Mouse (Mus musculus) midbrain, embryonic 12.5 days (tissue): Measurements from ENCODE around the gene Sirpa. TPM values are rescaled to one million over a fixed set of nuclear protein-coding genes. Genes with fewer than 3 reads are reported as not detected.

ENCODE experiments used
- ATAC-seq: fragments of 200-750 bp; cut with Nextera tagmentation; 2 replicates; pipeline ENCODE4 v1.8.0; 2017; ENCODE audit warnings: low read depth, moderate TSS enrichment, moderate library complexity; ENCODE audit not compliant: low FRiP score
- H3K27ac ChIP-seq: fragments of 300-500 bp; sonication (generic); replicated peaks from 2 replicates; pipeline ENCODE4 v1.5.1; 2016; ENCODE audit warnings: mild to moderate bottlenecking
- H3K27me3 ChIP-seq: fragments of 300-500 bp; sonication (generic); 2 replicates; pipeline ENCODE4 v1.6.1; 2016; ENCODE audit warnings: mild to moderate bottlenecking
- H3K36me3 ChIP-seq: fragments of 300-500 bp; sonication (generic); 2 replicates; pipeline ENCODE4 v1.6.1; 2016
- H3K4me1 ChIP-seq: fragments of 300-500 bp; sonication (generic); 2 replicates; pipeline ENCODE4 v1.6.1; 2016
- H3K4me2 ChIP-seq: fragments of 300-500 bp; sonication (generic); replicated peaks from 2 replicates; pipeline ENCODE4 v1.6.1; 2016; ENCODE audit warnings: mild to moderate bottlenecking, moderate library complexity
- H3K4me3 ChIP-seq: fragments of 300-500 bp; sonication (generic); 2 replicates; pipeline ENCODE4 v1.5.1; 2016; ENCODE audit warnings: mild to moderate bottlenecking
- H3K9ac ChIP-seq: fragments of 300-500 bp; sonication (generic); replicated peaks from 2 replicates; pipeline ENCODE4 v1.6.1; 2016; ENCODE audit warnings: mild to moderate bottlenecking, moderate library complexity
- H3K9me3 ChIP-seq: fragments of 300-500 bp; sonication (generic); 2 replicates; pipeline ENCODE4 v1.6.1; 2016; ENCODE audit warnings: mild to moderate bottlenecking
- WGBS: fragments of 180-500 bp; shearing (Covaris S2); methylation state at CpG from one replicate; pipeline ENCODE4 v1.1.7; 2016; 5-methylcytosine and 5-hydroxymethylcytosine counted together
- polyA plus RNA-seq: library from polyadenylated mRNA; unstranded; fragments of >200 nt; fragmentation: Nextera tagmentation; extraction: Ambion mirVana; gene quantifications from 2 replicates; pipeline ENCODE4 v1.2.1, GENCODE M21; 2016

Gene Sirpa
- polyA plus RNA-seq, 1 experiment from 2014 or later, result 21.6 TPM

DNA sequence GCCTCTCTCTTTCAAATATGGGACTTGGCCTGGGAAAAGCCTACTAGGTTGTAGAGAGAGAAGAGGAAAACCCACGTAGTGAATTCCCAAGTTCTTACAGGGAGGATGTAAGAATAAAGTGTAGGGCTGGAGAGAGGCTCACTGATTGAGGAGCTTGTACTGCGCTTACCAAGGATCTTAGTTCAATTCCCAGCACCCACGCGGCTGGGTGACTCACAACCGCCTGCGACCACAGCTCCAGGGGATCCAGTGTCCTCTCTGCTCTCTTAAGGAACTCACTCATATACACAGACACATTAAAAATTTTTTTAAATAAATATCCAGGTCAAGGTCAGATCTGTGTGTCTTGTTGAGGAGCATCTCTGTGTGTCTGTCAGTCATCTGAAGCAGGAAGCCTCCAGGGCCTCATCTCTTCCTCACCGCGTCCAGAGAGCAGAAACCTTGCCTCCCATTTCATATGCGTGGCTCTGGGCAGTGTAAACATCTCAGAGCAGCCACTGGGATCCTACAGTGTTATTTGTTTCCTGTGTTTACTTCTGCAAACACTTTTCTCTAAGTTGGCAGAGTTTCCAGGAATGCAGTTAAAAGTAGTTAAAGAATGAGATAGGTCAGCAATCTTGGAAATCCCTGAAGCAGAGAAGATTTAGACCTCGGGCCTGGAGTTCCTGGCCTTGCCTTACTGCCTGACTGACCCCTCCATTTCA is 22.0 kb downstream of the Sirpa start:
- 0 out of 2 replicates have a peak, but pooled peaks cover 6% of the 10 kb centered on the region for H3K36me3 ChIP-seq
- no peak overlapping the region for H3K27ac ChIP-seq
- no peak overlapping the region for H3K9ac ChIP-seq
- no peaks in the 10 kb centered on the region for H3K4me1 ChIP-seq
- H3K27me3 ChIP-seq, result no peaks in the 10 kb centered on the region
- ATAC-seq, result no peak
- WGBS, result 95% methylated on average over 10 of the region's 10 CpGs
- H3K4me2 ChIP-seq, result no peak overlapping the region
- no peak overlapping the region for H3K4me3 ChIP-seq
- no peaks in the 10 kb centered on the region for H3K9me3 ChIP-seq

DNA sequence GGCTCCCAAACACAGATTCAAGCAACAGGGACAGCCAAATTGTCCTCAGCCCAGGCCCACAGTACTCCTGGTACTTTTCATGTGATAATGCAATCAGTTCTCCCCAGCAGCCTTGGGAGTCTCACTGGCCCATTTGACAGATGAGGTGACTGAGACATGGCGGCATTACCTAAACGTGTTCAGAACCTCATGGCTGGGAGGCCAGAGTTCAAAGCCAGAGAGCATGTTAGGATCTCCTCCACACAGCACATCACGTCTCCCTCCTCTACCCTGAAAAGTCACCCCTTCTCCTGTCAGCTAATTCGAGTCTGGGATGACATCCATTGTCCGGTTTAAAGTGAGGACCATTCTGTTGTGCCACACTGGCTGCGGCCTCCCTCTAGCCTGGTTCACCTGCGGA is 27.5 kb downstream of the Sirpa start:
- Histone ChIP-seq H3K27me3 (no peaks in the 10 kb centered on the region), H3K9ac (no peak overlapping the region), H3K4me2 (no peak overlapping the region), H3K4me3 (no peak overlapping the region), H3K4me1 (peaks cover 10% of the 10 kb centered on the region), H3K36me3 (no peaks in the 10 kb centered on the region), H3K9me3 (no peaks in the 10 kb centered on the region), H3K27ac (no peak overlapping the region)
- ATAC-seq, result no peak
- 85% methylated on average over 7 of the region's 7 CpGs for WGBS

DNA sequence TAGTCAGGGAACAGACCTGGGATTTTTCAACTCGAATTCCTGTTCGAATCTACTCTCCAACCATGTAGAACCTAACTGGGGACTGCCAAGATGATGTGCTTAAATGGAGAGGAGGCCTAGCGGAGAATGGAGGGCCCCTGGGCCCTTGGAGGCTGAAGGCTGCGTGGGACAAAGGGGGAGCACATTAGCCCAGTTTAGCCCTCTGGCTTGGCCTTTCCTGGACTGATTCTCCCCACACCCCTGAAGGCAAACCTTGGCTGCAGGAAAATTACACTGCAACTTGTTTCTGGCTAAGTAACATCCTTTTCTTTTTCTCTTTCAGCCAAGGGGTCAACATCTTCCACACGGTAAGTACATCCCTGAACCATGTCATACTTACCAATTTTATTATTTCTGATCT is 28.2 kb downstream of the Sirpa start:
- Histone ChIP-seq H3K4me3 (no peak overlapping the region), H3K36me3 (no peaks in the 10 kb centered on the region), H3K4me2 (no peak overlapping the region), H3K27me3 (no peaks in the 10 kb centered on the region), H3K9me3 (no peaks in the 10 kb centered on the region), H3K27ac (no peak overlapping the region), H3K4me1 (peaks cover 10% of the 10 kb centered on the region), H3K9ac (no peak overlapping the region)
- 91% methylated on average over 5 of the region's 5 CpGs for WGBS
- ATAC-seq, result no peak

DNA sequence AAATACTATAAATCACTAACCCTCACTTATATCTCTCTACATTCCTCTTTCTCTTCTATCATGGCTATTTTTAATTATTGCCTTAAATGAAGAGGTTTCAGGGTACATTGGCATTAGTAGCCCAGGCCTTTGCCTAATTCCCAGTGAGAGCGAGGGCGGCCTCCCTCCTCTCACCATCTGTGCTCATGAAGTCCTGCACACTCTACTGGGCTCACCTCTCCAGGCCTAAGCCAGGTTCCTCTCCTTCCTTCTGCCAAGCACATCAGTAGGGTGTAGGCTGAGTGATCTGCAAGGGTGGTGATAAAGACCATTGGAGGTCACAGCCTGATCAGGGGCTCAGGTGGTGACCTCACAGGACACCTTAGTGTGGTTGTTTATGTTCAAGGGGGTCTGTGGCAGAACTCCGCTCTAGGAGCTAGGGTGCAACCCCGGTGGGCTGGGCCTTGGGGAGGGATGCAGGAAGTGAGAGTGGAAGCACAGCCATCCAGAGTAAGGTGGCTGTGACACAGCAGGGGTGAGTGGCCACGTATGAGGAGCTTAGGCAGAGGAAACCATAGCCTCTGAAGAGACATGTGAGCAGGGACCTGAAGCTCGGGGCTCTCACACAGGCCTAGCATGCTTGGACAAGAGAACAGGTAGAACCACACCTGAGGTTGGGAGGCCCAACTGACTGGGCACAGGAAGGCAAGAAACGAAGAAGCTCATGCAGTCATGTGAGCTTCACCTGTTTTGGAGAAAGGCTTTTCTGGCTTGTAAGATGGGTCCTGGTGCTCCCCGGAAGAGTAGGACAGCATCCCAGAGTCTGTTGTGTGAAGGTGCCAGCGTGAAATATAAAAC is 29.2 kb downstream of the Sirpa start:
- no peak overlapping the region for H3K9ac ChIP-seq
- no peak for ATAC-seq

DNA sequence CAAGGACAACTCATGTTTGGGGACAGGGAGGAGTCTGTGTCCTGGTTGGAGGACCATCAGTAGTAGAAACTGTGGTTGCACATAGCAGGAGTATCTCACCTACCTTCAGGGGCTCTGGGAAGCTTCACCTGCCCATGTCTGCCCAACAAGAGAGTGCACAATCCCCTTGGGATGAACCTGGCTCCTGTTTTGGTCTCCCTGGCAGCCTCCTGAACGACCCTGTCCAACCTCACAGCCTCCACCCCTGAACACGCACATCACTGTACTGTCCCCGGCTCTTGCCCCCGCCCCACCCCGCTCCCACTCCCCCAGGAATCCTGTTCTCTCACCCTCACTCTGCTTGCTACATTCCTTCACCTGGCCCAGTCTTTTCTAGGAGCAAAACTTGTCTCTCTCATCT is 30.3 kb downstream of the Sirpa start:
- 91% methylated on average over 5 of the region's 5 CpGs for WGBS
- H3K4me3 ChIP-seq, result no peak overlapping the region
- no peak overlapping the region for H3K27ac ChIP-seq
- no peak overlapping the region for H3K4me2 ChIP-seq
- H3K27me3 ChIP-seq, result no peaks in the 10 kb centered on the region
- H3K4me1 ChIP-seq, result peaks cover 10% of the 10 kb centered on the region
- H3K9ac ChIP-seq, result no peak overlapping the region
- no peaks in the 10 kb centered on the region for H3K36me3 ChIP-seq
- H3K9me3 ChIP-seq, result no peaks in the 10 kb centered on the region
- ATAC-seq, result no peak

More for the DNA sequence above, 29.2 kb downstream of the Sirpa start:
- H3K27me3 ChIP-seq, result no peaks in the 10 kb centered on the region
- no peak overlapping the region for H3K4me2 ChIP-seq
- no peaks in the 10 kb centered on the region for H3K36me3 ChIP-seq
- H3K27ac ChIP-seq, result no peak overlapping the region
- no peak overlapping the region for H3K4me3 ChIP-seq
- WGBS, result 92% methylated on average over 9 of the region's 9 CpGs
- H3K4me1 ChIP-seq, result peaks cover 10% of the 10 kb centered on the region
- no peaks in the 10 kb centered on the region for H3K9me3 ChIP-seq

DNA sequence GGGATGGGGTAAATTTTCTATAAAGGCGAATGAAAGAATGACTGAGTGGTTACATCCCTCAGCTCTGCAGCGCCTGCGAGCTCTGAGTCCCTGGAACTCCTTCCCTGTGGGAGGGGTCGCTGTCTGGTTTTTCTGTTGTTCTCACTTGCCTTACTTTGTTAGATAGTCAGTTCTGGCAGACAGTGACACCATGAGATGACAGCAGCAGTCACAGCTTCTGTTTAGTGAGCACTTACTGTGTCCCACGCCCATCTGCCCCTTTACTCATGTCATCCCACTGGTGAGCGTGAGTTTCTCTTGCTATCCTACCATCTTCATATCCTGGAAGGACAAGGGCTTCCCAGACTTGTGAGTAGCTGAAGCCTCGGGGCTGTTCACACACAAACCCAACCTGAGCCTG is 31.1 kb downstream of the Sirpa start:
- Histone ChIP-seq H3K4me1 (peaks cover 10% of the 10 kb centered on the region), H3K27me3 (no peaks in the 10 kb centered on the region), H3K27ac (no peak overlapping the region), H3K4me3 (no peak overlapping the region), H3K4me2 (no peak overlapping the region), H3K36me3 (no peaks in the 10 kb centered on the region), H3K9me3 (no peaks in the 10 kb centered on the region), H3K9ac (no peak overlapping the region)
- 82% methylated on average over 7 of the region's 7 CpGs for WGBS
- ATAC-seq, result no peak

DNA sequence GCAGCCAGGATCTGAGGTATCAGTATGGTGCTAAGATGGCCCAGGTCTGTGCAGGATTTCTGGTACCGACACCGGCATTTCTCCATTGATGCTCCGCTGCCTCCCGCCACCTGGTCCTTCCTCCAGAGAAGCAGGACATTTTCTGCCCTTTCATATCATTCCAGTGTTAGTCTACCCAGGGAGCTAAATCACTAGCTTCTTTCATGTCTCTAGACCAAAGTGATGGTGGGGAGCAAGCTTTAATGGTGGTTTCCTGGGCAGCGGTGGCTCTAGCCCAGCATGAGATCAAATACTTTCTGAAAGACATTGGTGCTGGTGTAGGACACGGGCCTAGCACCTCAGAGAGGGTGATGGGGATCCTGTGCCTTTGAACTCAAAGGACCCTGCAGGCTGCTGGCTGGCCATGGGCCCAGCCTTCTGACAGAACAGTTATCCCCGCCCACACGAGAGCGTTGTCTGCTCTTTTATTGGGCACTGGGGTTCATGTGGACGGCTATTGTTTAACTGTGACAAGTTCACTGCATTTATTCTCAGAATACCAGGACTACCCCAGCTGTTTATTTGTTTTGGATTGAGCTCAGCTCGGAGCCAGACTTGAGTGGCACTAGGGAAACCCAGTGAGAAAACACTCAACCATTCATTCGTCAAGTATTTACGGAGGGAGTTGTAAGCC is 31.7 kb downstream of the Sirpa start:
- Histone ChIP-seq H3K27me3 (no peaks in the 10 kb centered on the region), H3K27ac (no peak overlapping the region; the same call in 1 of the 2 replicates), H3K9me3 (no peaks in the 10 kb centered on the region), H3K9ac (no peak overlapping the region), H3K4me3 (no peak overlapping the region), H3K4me1 (peaks cover 10% of the 10 kb centered on the region), H3K4me2 (no peak overlapping the region), H3K36me3 (no peaks in the 10 kb centered on the region)
- 67% methylated on average over 13 of the region's 13 CpGs for WGBS
- ATAC-seq, result no peak

DNA sequence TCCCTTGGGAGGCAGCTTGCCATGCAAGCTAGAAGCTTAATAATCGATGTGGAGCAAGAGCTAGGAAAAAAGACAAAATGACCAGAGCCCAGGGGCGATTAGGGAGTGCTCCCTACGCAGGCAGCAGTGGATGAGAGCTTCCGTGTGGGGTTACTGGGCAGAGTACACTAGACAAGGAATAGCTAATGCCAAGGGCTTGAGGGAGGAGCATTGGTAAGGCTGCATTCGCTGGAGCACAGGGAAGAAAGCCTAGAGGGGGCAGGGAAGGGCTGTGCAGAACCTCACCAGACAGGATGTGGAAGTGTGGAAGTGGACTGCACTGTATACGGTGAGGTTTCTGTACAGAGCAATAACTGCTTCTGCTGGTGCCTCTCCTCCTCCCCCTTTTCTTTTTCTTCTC is 32.3 kb downstream of the Sirpa start:
- Histone ChIP-seq H3K4me2 (no peak overlapping the region), H3K4me1 (peaks cover 10% of the 10 kb centered on the region)
- ATAC-seq, result no peak

DNA sequence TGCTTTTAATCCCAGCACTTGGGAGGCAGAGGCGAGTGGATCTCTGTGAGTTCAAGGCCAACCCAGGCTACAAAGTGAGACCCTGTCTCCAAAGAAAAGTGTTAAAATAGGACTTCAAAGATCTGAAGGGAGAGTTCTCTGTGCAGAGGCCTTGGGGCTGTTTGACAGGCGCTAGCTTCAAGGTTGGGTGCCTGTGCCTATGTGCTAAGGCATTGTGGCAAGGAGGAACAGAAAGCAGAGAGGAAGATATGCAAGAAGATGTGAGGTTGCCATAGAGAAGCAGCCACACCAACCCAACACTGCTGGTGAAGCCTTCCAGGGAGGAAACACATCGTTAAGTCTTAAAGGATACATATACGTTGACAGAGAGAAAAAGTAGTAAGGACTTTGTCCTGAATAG is 33.2 kb downstream of the Sirpa start:
- Histone ChIP-seq H3K4me3 (no peak overlapping the region), H3K27ac (no peak overlapping the region), H3K27me3 (no peaks in the 10 kb centered on the region), H3K9me3 (no peaks in the 10 kb centered on the region), H3K4me1 (peaks cover 10% of the 10 kb centered on the region), H3K4me2 (no peak overlapping the region), H3K36me3 (no peaks in the 10 kb centered on the region), H3K9ac (no peak overlapping the region)
- 88% methylated on average over 4 of the region's 4 CpGs for WGBS
- no peak for ATAC-seq

More for the DNA sequence above, 32.3 kb downstream of the Sirpa start:
- H3K9me3 ChIP-seq, result no peaks in the 10 kb centered on the region
- no peaks in the 10 kb centered on the region for H3K27me3 ChIP-seq
- WGBS, result 80% methylated on average over 6 of the region's 6 CpGs
- H3K27ac ChIP-seq, result no peak overlapping the region; the same call in 1 of the 2 replicates
- H3K4me3 ChIP-seq, result no peak overlapping the region
- no peaks in the 10 kb centered on the region for H3K36me3 ChIP-seq
- no peak overlapping the region for H3K9ac ChIP-seq

DNA sequence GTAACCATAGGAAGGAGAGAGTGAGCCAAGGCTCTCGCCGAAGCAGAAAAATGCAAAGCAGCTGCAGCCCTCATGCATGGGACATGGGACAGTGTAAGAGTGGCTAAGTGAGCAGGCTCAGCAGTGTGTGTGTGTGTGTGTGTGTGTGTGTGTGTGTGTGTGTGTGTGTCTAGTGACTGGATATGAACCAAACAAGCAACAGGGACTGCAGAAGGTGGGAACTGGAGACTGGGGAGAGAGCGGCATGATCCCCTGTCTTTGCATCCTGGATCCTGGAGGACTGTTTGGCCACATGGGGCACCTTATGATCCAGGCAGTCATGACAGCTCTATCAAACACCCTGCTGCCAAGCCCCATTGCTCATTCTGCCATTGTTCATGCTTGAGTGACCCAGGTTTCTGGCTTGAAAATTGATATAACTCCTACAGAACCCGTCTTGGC is 34.0 kb downstream of the Sirpa start:
- Histone ChIP-seq H3K4me2 (no peak overlapping the region), H3K27ac (no peak overlapping the region), H3K4me1 (peaks cover 10% of the 10 kb centered on the region), H3K36me3 (no peaks in the 10 kb centered on the region), H3K9ac (no peak overlapping the region), H3K27me3 (no peaks in the 10 kb centered on the region), H3K9me3 (no peaks in the 10 kb centered on the region), H3K4me3 (no peak overlapping the region)
- no peak for ATAC-seq
- 85% methylated on average over 4 of the region's 4 CpGs for WGBS

DNA sequence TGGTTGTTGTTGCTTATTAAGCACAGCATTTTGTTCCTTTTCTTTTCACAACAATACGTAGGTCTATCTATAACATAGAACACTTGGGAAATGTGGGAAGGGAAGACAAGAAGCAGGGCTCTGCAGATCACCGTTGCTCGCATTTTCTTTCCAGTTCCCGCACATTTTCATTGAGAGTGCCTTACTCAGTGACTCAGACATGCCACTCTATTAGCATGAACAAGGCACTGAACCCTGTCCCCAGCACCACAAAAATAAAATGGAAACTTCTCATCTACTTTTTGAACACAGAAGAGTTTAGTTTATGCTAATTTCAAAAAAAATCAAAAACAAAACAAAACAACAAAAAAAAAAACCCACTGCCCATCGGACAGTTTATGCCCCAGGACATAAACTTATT is 34.5 kb downstream of the Sirpa start:
- no peak for ATAC-seq

DNA sequence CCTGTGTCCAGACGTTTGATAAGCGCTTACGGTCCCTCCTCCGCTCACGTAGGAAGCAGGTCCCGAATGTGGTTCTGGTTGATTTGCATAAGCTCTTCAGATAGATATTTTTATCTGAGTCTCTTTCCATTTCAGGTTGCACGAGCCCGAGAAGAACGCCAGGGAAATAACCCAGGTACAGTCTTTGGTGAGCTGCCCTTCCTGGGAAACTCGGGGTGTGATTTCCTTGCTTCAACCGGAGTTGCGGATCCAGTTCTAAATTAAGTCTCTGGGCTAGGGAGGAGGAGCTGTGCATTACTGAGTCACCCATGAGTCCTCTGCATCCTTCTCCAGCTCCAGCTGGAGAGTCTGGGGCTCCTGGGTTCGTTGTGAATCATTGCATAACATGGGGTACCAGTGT is 35.2 kb downstream of the Sirpa start:
- 87% methylated on average over 13 of the region's 13 CpGs for WGBS
- Histone ChIP-seq H3K27ac (no peak overlapping the region), H3K4me3 (no peak overlapping the region), H3K9ac (no peak overlapping the region), H3K4me1 (peaks cover 10% of the 10 kb centered on the region), H3K36me3 (no peaks in the 10 kb centered on the region), H3K27me3 (no peaks in the 10 kb centered on the region), H3K4me2 (no peak overlapping the region), H3K9me3 (no peaks in the 10 kb centered on the region)
- ATAC-seq, result no peak

More for the DNA sequence above, 34.5 kb downstream of the Sirpa start:
- no peaks in the 10 kb centered on the region for H3K27me3 ChIP-seq
- H3K4me2 ChIP-seq, result no peak overlapping the region
- H3K27ac ChIP-seq, result no peak overlapping the region
- H3K4me3 ChIP-seq, result no peak overlapping the region
- H3K4me1 ChIP-seq, result peaks cover 10% of the 10 kb centered on the region
- WGBS, result 94% methylated on average over 5 of the region's 5 CpGs
- H3K36me3 ChIP-seq, result no peaks in the 10 kb centered on the region
- H3K9ac ChIP-seq, result no peak overlapping the region
- no peaks in the 10 kb centered on the region for H3K9me3 ChIP-seq
